Mouse (Mus musculus) stomach, embryonic 15.5 days (tissue): ENCODE results near the gene Ank3. TPM values are rescaled to one million over a fixed set of nuclear protein-coding genes. Genes with fewer than 3 reads are reported as not detected.

Source experiments
- ATAC-seq: fragments of 200-750 bp; cut with Nextera tagmentation; 2 replicates; pipeline ENCODE4 v1.8.0; 2017; ENCODE audit warnings: low read depth, moderate number of reproducible peaks, moderate TSS enrichment; ENCODE audit not compliant: insufficient read depth, low FRiP score
- H3K27ac ChIP-seq: fragments of 300-500 bp; sonication (generic); 2 replicates; pipeline ENCODE4 v1.5.1; 2015; ENCODE audit warnings: mild to moderate bottlenecking, inconsistent platforms
- H3K27me3 ChIP-seq: fragments of 300-500 bp; sonication (generic); replicated peaks from 2 replicates; pipeline ENCODE4 v1.6.1; 2015; ENCODE audit warnings: inconsistent platforms
- H3K36me3 ChIP-seq: fragments of 300-500 bp; sonication (generic); 2 replicates; pipeline ENCODE4 v1.6.1; 2015; ENCODE audit warnings: inconsistent platforms
- H3K4me1 ChIP-seq: fragments of 300-500 bp; sonication (generic); 2 replicates; pipeline ENCODE4 v1.6.1; 2015; ENCODE audit warnings: inconsistent platforms
- H3K4me2 ChIP-seq: fragments of 300-500 bp; sonication (generic); 2 replicates; pipeline ENCODE4 v1.6.1; 2015; ENCODE audit warnings: mild to moderate bottlenecking, inconsistent platforms
- H3K4me3 ChIP-seq: fragments of 300-500 bp; sonication (generic); replicated peaks from 2 replicates; pipeline ENCODE4 v1.5.1; 2015; ENCODE audit warnings: inconsistent platforms
- H3K9ac ChIP-seq: fragments of 300-500 bp; sonication (generic); 2 replicates; pipeline ENCODE4 v1.6.1; 2015; ENCODE audit warnings: inconsistent platforms
- H3K9me3 ChIP-seq: fragments of 300-500 bp; sonication (generic); 2 replicates; pipeline ENCODE4 v1.6.1; 2016; ENCODE audit warnings: inconsistent platforms
- WGBS: fragments of 180-500 bp; shearing (Covaris S2); methylation state at CpG from one replicate; pipeline ENCODE4 v1.1.7; 2015; 5-methylcytosine and 5-hydroxymethylcytosine counted together
- polyA plus RNA-seq: library from polyadenylated mRNA; unstranded; fragments of >200 nt; fragmentation: Nextera tagmentation; extraction: Ambion mirVana; gene quantifications from 2 replicates; pipeline ENCODE4 v1.2.1, GENCODE M21; 2015

Ank3 gene
- polyA plus RNA-seq, 1 experiment from 2014 or later: 33.0 TPM

- no peak for ATAC-seq
- Histone ChIP-seq H3K4me2 (no peak overlapping the region), H3K4me3 (no peak overlapping the region), H3K27me3 (no peaks in the 10 kb centered on the region), H3K9ac (no peak overlapping the region), H3K27ac (no peak overlapping the region), H3K9me3 (no peaks in the 10 kb centered on the region), H3K36me3 (no peaks in the 10 kb centered on the region), H3K4me1 (no peaks in the 10 kb centered on the region)
- WGBS: 90% methylated on average over 6 of the region's 6 CpGs
Measured at GRCm38 (mm10) chr10:69485191-69485786, 86.7 kb downstream of the Ank3 start.

- no peak for ATAC-seq
- H3K4me3 ChIP-seq: no peak overlapping the region
- no peak overlapping the region for H3K9ac ChIP-seq
- no peaks in the 10 kb centered on the region for H3K27me3 ChIP-seq
- no peaks in the 10 kb centered on the region for H3K9me3 ChIP-seq
- H3K4me1 ChIP-seq: no peaks in the 10 kb centered on the region
- WGBS: 83% methylated on average over 5 of the region's 5 CpGs
- H3K4me2 ChIP-seq: no peak overlapping the region
- H3K27ac ChIP-seq: no peak overlapping the region
- H3K36me3 ChIP-seq: no peaks in the 10 kb centered on the region
Measured at GRCm38 (mm10) chr10:69490182-69490581, 91.6 kb downstream of the Ank3 start.

DNA sequence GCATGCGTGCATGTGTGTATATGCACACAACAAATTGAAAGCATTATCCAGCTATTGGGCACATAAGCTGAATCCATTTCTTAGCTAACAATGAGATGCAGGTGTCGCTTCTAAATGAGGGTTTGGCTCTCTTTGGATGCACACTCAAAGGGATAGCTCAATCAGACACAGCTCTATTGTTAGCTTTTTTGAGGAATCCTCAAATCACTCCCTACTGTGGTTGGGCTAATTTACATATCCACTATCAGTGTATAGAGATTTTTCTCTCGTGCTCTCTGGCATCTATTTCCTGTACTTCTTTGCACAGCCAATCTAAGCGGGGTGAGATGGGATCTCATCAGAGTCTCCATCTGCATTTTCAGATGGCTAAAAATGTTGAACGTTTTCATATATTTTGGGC, 93.4 kb downstream of the Ank3 start:
- no peak overlapping the region for H3K4me2 ChIP-seq
- H3K4me3 ChIP-seq: no peak overlapping the region
- no peak for ATAC-seq
- no peaks in the 10 kb centered on the region for H3K36me3 ChIP-seq
- no peak overlapping the region for H3K27ac ChIP-seq
- WGBS: 77% methylated on average over 5 of the region's 5 CpGs
- H3K4me1 ChIP-seq: no peaks in the 10 kb centered on the region
- no peaks in the 10 kb centered on the region for H3K9me3 ChIP-seq
- H3K9ac ChIP-seq: no peak overlapping the region
- no peaks in the 10 kb centered on the region for H3K27me3 ChIP-seq

DNA sequence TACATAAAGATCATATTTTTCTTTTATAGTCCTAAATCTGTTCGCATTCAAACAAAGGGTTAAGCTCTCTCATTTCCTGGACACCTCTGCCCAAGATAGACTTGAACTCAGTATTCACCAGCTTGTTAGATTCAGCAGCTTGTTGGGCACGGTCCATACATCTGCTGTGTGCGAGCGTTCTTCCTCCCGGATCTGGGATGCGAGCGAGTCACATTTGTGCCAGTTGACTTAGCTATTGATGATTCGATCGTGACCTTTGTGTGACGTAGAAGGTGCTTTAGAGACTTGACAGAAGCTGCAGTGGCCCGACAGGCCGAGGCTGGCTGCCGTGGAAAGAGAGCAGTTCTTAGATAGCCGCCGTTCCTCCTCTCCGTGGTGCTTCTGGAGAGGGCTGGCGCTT, 98.8 kb downstream of the Ank3 start:
- ATAC-seq: no peak

GRCm38 (mm10) chr10:69500171-69500860, 101.7 kb downstream of the Ank3 start:
- no peak for ATAC-seq

More for the DNA sequence above, 98.8 kb downstream of the Ank3 start:
- Histone ChIP-seq H3K4me1 (no peaks in the 10 kb centered on the region), H3K4me2 (no peak overlapping the region), H3K36me3 (no peaks in the 10 kb centered on the region), H3K27ac (no peak overlapping the region), H3K27me3 (no peaks in the 10 kb centered on the region), H3K9me3 (no peaks in the 10 kb centered on the region), H3K4me3 (no peak overlapping the region), H3K9ac (no peak overlapping the region)
- 81% methylated on average over 17 of the region's 17 CpGs for WGBS

DNA sequence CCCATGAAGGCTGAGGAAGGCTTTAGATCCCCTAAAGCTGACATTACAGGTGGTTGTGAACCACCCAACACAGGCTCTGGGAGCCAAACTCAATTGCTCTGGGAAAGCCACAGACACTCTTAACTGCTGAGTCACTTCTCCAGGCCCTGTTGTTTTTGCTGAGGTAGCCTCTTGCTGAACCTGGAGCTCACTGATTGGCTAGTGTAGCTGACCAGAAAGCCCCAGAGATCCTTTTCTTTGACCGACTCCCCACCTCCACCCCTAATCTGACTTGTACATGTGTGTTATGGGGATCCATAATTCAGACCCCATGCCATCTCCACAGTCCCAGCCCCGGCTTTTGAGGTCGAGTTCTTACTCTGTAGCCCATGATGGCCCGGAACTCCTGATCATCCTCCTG, 105.2 kb downstream of the Ank3 start:
- Histone ChIP-seq H3K9ac (no peak overlapping the region), H3K4me1 (no peaks in the 10 kb centered on the region; the same call in 1 of the 2 replicates), H3K4me3 (no peak overlapping the region), H3K27me3 (no peaks in the 10 kb centered on the region), H3K27ac (no peak overlapping the region), H3K9me3 (no peaks in the 10 kb centered on the region), H3K4me2 (no peak overlapping the region), H3K36me3 (no peaks in the 10 kb centered on the region)
- no peak for ATAC-seq
- WGBS: 85% methylated on average over 4 of the region's 4 CpGs

More at GRCm38 (mm10) chr10:69500171-69500860, 101.7 kb downstream of the Ank3 start:
- Histone ChIP-seq H3K4me3 (no peak overlapping the region), H3K4me2 (no peak overlapping the region), H3K36me3 (no peaks in the 10 kb centered on the region), H3K9ac (no peak overlapping the region), H3K9me3 (no peaks in the 10 kb centered on the region), H3K4me1 (no peaks in the 10 kb centered on the region; the same call in 1 of the 2 replicates), H3K27me3 (no peaks in the 10 kb centered on the region), H3K27ac (no peak overlapping the region)
- WGBS: 38% methylated on average over 11 of the region's 11 CpGs

GRCm38 (mm10) chr10:69507719-69508118, 109.1 kb downstream of the Ank3 start:
- ATAC-seq: no peak
- H3K4me1 ChIP-seq: no peaks in the 10 kb centered on the region; the same call in 1 of the 2 replicates
- no peaks in the 10 kb centered on the region for H3K27me3 ChIP-seq
- no peaks in the 10 kb centered on the region for H3K9me3 ChIP-seq
- no peak overlapping the region for H3K27ac ChIP-seq
- H3K9ac ChIP-seq: no peak overlapping the region
- 69% methylated on average over 8 of the region's 8 CpGs for WGBS
- H3K4me3 ChIP-seq: no peak overlapping the region
- no peak overlapping the region for H3K4me2 ChIP-seq
- H3K36me3 ChIP-seq: no peaks in the 10 kb centered on the region

DNA sequence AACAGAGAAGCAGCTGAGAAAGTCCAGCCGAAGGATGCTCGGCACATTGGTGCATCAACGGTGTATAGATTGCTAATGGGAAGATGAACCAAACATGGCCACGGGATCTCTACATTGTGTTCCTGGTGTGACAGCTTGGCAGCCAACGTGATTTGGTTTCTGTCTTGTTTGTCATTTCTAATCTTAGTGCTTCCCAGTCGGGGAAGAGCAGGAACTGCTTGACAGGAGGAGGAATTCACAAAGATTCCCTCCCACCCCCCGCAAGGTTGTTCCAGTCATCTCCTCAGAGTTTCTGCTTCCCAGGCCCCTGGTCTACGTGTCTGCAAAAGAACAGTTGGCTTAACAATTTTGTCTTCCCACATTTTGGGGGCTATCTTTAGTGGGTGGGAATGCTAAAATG, 111.8 kb downstream of the Ank3 start:
- H3K4me2 ChIP-seq: no peak overlapping the region
- no peak overlapping the region for H3K9ac ChIP-seq
- H3K4me3 ChIP-seq: no peak overlapping the region
- no peak overlapping the region for H3K27ac ChIP-seq
- no peaks in the 10 kb centered on the region for H3K27me3 ChIP-seq
- no peaks in the 10 kb centered on the region for H3K4me1 ChIP-seq
- WGBS: 73% methylated on average over 8 of the region's 8 CpGs
- no peak for ATAC-seq
- no peaks in the 10 kb centered on the region for H3K9me3 ChIP-seq
- H3K36me3 ChIP-seq: no peaks in the 10 kb centered on the region

DNA sequence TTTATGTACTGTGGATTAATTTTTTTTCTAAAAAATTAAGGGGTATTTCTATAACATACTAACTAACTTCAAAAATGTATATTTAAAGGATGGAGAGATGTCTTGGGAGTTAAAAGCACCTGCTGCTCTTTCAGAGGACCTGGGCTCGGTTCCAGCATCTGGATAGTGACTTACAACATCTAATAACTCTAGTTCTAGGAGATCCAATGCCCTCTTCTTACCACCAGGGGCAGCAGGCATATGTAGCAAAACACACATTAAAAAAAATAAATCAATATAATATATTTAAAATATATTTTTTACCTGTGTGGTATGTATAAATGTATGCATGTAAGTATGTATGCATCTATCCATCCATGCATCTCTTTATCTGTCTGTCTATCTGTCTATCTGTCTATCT, 112.7 kb downstream of the Ank3 start:
- no peak overlapping the region for H3K9ac ChIP-seq
- H3K27ac ChIP-seq: no peak overlapping the region
- no peaks in the 10 kb centered on the region for H3K9me3 ChIP-seq
- 60% methylated on average over 1 of the region's 1 CpGs for WGBS
- no peak for ATAC-seq
- H3K4me1 ChIP-seq: no peaks in the 10 kb centered on the region
- H3K4me3 ChIP-seq: no peak overlapping the region
- no peaks in the 10 kb centered on the region for H3K27me3 ChIP-seq
- no peaks in the 10 kb centered on the region for H3K36me3 ChIP-seq
- H3K4me2 ChIP-seq: no peak overlapping the region

DNA sequence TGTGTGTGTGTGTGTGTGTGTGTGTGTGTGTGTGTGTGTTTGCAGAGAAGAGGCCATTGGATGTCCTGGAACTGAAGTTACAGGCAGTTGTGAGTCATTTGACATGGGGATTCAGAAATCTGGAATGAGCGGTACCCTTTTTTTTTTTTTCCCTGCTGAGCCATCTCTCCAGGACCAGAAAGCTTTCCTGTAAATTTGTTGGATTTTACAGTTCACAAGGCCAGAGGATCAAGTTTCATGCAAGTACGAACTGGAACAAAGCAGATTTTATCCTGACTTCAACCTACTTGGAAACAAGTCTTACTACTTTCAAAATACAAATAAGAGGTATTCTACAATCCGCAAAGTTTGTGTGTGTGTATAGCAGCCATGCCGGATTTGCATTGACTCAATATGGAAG, 123.4 kb downstream of the Ank3 start:
- 51% methylated on average over 4 of the region's 4 CpGs for WGBS
- no peak overlapping the region for H3K9ac ChIP-seq
- H3K27ac ChIP-seq: no peak overlapping the region
- no peak overlapping the region for H3K4me2 ChIP-seq
- no peaks in the 10 kb centered on the region for H3K9me3 ChIP-seq
- H3K4me3 ChIP-seq: no peak overlapping the region
- H3K4me1 ChIP-seq: no peaks in the 10 kb centered on the region
- H3K36me3 ChIP-seq: no peaks in the 10 kb centered on the region
- no peak for ATAC-seq
- no peaks in the 10 kb centered on the region for H3K27me3 ChIP-seq

GRCm38 (mm10) chr10:69523202-69523601, 124.6 kb downstream of the Ank3 start:
- H3K36me3 ChIP-seq: no peaks in the 10 kb centered on the region
- no peak for ATAC-seq
- no peak overlapping the region for H3K27ac ChIP-seq
- no peak overlapping the region for H3K4me3 ChIP-seq
- no peaks in the 10 kb centered on the region for H3K27me3 ChIP-seq
- H3K9me3 ChIP-seq: no peaks in the 10 kb centered on the region
- no peaks in the 10 kb centered on the region for H3K4me1 ChIP-seq
- H3K4me2 ChIP-seq: no peak overlapping the region
- H3K9ac ChIP-seq: no peak overlapping the region
- WGBS: 77% methylated on average over 3 of the region's 3 CpGs

DNA sequence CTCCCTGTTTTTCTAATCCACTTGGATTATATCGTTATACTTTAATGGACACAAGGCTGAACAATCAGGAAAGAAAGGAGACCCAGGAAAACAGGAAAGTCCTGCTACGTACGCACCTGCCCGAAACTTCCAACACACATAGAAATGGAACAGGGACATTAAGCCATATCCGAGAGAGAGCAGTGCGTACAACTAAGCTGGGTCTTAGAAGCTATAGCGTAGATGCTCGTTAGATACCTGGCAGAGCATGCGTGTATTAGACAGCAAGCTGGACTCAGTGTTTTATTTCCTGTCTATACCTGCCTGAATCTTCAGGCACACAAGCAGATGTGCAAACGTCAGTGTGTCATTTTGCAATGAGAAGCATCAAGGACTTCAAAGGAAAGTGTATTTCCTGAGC, 128.7 kb downstream of the Ank3 start:
- H3K4me3 ChIP-seq: no peak overlapping the region
- no peaks in the 10 kb centered on the region for H3K27me3 ChIP-seq
- H3K9me3 ChIP-seq: no peaks in the 10 kb centered on the region
- WGBS: 80% methylated on average over 10 of the region's 10 CpGs
- H3K36me3 ChIP-seq: no peaks in the 10 kb centered on the region
- H3K4me2 ChIP-seq: no peak overlapping the region
- H3K4me1 ChIP-seq: no peaks in the 10 kb centered on the region
- ATAC-seq: no peak
- H3K9ac ChIP-seq: no peak overlapping the region
- H3K27ac ChIP-seq: no peak overlapping the region
